Mouse (Mus musculus) cerebral cortex, adult 2 months (tissue): Measurements from ENCODE around the gene Cdh4.

Experiments used
- WGBS: fragments of 180-500 bp; shearing (Covaris S2); methylation state at CpG from one replicate; pipeline ENCODE4 v1.1.7; 2018; 5-methylcytosine and 5-hydroxymethylcytosine counted together

The Cdh4 gene

DNA sequence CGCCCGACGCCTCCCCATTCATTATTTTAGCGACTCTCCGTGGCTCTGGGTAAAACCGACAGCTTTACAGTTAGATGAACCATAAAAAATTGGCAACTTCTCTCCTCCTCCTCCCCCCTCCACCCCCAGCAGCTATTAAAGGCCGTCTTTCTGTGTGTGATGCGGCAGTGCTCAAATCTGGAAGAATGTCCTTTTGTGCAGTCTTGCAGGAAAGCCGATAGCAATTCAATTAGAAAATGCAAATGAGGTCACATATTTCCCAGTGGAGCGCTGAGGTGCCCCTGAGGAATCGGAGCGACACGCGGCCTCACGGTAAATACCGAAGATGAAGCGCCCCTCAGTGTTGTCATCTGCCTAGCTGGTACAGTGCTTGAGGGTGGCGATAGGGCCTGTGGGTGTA lies 345.0 kb downstream of the Cdh4 start:
- 29% methylated on average over 18 of the region's 18 CpGs for WGBS

- 61% methylated on average over 5 of the region's 5 CpGs for WGBS
Observed at GRCm38 (mm10) chr2:179787797-179788196, 345.6 kb downstream of the Cdh4 start.

GRCm38 (mm10) chr2:179790684-179791083 lies 348.5 kb downstream of the Cdh4 start:
- WGBS: 60% methylated on average over 3 of the region's 3 CpGs

GRCm38 (mm10) chr2:179792426-179793133 lies 350.3 kb downstream of the Cdh4 start:
- WGBS: 81% methylated on average over 13 of the region's 13 CpGs

GRCm38 (mm10) chr2:179794354-179794753 lies 352.1 kb downstream of the Cdh4 start:
- 25% methylated on average over 1 of the region's 1 CpGs for WGBS

DNA sequence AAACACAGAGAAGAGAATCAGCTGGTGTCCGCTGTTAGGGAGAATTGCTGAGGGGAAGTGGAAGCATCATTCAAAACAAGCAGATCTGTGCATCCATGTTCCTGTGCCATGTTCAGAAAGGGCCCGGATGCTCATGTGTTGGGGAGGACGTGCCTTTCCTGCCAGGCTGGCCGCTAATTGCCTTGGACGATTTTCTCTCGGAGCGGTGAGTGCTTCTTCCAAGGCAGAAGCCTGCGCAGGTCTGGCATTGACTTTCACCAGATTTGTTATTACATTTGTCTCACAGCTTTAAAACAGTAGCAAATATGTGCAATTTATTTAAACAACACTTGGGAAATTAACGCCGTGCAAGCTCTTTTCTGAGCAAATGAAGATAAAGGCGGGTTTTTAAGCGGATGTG lies 353.2 kb downstream of the Cdh4 start:
- 66% methylated on average over 12 of the region's 12 CpGs for WGBS

DNA sequence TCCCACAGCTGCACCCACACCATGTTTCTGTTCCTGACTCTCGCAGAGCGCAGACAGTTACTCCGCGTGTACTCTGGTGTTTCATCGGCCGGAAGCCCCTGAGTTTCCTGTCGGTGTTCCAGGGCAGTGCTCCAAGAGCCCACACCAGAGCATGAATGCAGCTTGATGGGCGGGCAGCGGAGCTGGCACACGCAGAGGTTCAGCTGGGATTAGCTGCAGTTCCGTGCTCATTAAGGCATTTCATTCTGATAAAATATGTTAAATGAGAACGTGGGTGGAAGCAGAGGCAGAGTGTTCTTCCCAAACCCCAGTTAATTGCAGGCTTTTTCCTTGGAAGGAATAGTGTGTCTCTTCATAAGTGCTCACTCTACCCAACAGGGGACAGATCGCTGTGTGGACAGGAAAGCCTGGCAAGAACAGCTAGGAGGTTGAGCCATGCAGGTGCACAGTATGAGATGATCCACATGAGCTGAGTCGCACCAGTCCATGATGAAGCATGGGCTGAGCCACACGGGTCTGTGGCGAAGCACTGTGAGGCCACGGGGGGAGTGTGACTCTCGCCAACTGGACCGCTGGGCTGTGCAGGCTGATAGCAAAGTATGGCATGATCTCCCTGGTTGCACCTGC lies 357.8 kb downstream of the Cdh4 start:
- 36% methylated on average over 19 of the region's 19 CpGs for WGBS

DNA sequence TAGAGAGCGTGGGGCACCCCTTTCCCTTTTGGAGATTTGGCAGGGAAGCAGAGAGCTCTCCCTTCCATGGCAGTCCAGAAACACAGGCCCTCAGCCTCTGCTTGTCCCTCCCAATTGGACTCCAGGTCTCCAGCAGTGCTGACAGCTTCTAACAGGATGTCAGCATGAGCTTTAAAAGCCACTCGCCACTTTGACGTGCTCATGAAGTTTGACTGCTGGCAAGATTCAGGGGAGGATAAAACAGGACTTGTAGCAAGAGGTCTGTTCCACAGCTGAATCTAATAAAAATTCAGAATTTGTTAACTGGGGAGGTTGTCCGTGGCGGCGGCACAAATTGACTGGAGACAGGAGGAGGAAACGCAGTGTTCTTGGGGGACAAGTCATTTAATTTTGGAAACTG lies 358.8 kb downstream of the Cdh4 start:
- WGBS: 73% methylated on average over 7 of the region's 7 CpGs

- 88% methylated on average over 1 of the region's 1 CpGs for WGBS
Observed at GRCm38 (mm10) chr2:179802411-179802810, 360.2 kb downstream of the Cdh4 start.

DNA sequence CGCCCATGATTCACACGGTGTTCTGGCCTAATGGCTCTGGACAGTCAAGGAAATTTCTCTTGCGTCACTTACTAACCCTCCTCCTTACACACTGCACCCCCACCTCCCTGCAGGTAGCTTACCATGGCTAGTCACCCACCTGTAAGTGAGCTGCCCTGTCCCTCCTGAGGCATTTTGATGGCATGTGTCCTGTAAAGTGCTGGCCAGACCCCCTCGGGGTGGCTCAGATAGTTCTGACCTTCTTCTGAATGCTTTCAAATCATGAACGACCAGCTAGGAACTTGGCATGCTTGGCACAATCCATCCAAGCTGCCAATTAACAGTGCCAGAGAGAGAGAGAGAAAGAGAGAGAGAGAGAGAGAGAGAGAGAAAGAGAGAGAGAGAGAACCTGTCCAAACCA lies 368.9 kb downstream of the Cdh4 start:
- WGBS: 63% methylated on average over 5 of the region's 5 CpGs

DNA sequence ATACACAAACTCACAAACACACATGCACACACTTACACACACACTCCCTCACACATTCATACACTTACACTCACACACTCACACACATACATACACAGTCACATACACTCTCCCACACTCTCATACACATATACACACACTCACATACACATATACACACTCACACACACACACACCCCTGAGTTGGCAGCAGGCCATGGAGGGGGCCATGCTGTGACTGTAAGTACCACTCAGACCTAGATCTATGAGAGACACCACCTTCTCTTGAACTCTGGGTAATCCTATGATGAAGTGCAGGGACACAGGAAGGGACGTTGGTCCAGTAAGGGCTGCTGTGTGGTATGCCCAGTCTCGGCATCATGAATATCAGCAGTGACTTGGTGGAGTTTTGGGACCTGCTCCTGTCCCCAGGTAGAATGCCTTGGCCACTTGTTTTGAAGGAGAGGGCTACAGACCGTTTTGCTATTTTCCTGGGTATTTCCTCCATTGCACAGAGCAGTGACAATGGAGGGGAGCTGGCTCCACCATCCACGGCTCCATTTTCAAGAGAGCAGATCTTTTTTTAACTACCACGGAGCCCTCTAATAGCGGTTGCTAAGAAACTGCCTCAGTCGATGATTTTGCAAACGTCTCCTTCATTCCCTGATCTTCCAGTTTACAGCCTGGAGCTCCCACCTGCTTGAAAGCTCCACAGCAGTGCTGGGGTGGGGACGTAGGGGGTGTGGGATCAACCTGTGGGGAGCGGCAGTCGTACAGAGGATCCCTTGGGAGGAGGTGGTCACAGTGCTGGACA lies 371.0 kb downstream of the Cdh4 start:
- WGBS: 46% methylated on average over 11 of the region's 11 CpGs

DNA sequence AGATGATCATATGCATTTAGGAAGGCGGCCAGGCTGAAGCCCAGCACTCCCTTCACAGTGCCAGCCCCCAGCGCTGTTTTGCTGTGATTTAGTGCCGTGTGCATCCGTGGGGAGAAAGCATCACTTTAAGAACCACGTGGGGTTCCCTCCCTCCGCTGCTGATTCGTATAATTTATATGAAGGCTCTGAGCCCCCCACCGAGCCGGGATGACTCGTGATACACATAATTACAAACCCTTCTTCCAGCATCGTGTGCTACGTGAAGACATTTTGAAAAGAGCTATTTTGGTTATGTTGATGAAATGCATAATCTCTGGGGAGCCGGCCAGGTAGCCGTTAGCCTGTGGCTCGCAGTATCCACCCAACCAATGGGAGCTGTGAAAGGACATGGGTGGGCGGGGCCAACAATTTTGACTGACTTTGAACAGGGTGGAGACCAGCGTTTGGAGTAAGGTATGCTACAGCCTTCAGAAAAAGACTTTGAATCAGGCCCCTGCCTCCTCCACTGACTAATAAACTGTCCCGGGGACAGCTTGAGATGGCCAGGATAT lies 382.6 kb downstream of the Cdh4 start:
- WGBS: 23% methylated on average over 18 of the region's 18 CpGs

- 75% methylated on average over 6 of the region's 6 CpGs for WGBS
Observed at GRCm38 (mm10) chr2:179828968-179829367, 386.7 kb downstream of the Cdh4 start.

- WGBS: 55% methylated on average over 6 of the region's 6 CpGs
Observed at GRCm38 (mm10) chr2:179829972-179830371, 387.7 kb downstream of the Cdh4 start.

DNA sequence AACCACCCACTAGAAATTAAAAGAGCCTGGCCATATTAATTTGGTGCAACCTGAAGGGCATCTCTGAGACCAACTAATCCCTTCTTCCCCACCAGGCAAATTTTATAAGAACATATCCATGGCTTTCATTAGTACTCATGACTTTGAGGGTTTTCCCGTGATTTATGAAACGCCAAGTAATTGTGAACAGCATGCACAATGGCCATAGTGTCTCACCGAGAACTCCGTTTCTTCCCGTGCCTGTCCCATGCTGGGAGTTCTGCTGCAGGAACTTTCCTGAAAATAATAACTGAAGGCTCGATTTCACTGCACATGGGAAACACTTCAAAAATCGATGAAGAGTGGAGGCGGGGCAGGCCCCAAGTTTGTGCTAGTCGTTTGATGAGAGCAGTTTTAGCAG lies 392.7 kb downstream of the Cdh4 start:
- 73% methylated on average over 9 of the region's 9 CpGs for WGBS

- 83% methylated on average over 7 of the region's 7 CpGs for WGBS
Observed at GRCm38 (mm10) chr2:179835570-179835969, 393.3 kb downstream of the Cdh4 start.

GRCm38 (mm10) chr2:179837186-179837585 lies 395.0 kb downstream of the Cdh4 start:
- 42% methylated on average over 10 of the region's 10 CpGs for WGBS

GRCm38 (mm10) chr2:179838036-179838435 lies 395.8 kb downstream of the Cdh4 start:
- WGBS: 66% methylated on average over 7 of the region's 7 CpGs

GRCm38 (mm10) chr2:179842610-179843389 lies 400.6 kb downstream of the Cdh4 start:
- 67% methylated on average over 12 of the region's 12 CpGs for WGBS

- 67% methylated on average over 9 of the region's 9 CpGs for WGBS
Observed at GRCm38 (mm10) chr2:179849732-179850131, 407.5 kb downstream of the Cdh4 start.

- 51% methylated on average over 10 of the region's 10 CpGs for WGBS
Observed at GRCm38 (mm10) chr2:179852169-179852568, 409.9 kb downstream of the Cdh4 start.

DNA sequence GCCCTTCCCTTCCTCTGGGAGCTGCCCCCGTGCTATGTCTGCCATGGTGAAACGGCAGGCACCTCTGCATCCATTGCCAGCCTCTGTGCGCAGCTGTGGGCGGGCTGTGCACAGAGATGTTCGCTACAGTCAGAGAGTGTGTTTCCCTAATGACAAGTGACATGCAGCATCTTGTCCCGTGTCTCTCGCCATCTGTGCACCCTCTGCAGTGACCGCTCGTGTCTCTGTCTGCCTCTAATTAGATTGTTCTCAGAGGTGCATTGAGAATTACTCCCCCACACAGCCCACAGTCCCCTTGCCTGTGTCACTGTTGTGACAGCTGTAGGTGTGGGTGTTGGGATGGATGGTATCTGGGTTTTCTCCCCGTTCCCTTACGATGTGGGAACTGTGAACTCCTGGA lies 410.6 kb downstream of the Cdh4 start:
- WGBS: 38% methylated on average over 11 of the region's 11 CpGs
